Mouse (Mus musculus): ENCODE measurements at regions not wholly inside any gene's neighbourhood (a gene's known extent, or its start where the extent isn't known, plus 50 kb on each side); places are given as distances from the start of the nearest gene placed in this dataset.

DNA sequence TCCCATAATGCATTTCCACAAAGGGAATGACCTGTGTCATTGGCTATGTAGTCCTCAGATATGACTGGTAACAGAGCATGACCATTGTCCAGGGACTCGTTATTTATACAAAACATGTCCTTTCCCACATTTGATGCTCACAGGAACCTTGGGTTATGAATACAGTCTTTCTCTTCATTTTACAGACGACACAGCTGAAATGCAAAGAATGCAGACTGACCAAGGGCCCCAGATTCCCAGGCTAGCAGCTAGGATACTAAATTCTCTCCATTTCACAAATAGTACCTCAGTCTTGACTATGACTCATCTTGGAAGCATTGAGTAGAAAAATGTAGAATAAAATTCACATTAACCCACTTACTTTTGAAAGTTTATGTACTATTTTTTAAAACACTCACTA lies 182.7 kb upstream of the Sox4 start:
- DNase-seq = no peak

DNA sequence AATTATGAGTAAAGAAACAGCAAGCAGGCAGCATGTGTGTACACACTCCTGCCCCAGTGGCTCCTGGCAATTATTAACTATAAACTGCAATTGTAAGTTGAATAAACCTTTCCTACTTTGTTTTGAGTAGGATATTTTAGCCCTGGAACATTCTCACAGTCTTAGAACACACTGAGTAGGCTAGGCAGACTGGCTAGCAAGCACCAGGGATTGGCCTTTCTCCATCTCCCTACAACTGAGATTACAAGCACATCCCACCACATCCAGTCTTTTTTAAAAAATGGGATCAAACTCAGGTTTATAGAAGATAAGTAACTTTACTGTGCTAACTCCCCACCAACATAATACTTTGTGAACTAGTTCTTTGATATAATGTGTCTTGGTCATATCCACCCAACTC lies 174.0 kb upstream of the Sox4 start:
- no peak for DNase-seq

DNA sequence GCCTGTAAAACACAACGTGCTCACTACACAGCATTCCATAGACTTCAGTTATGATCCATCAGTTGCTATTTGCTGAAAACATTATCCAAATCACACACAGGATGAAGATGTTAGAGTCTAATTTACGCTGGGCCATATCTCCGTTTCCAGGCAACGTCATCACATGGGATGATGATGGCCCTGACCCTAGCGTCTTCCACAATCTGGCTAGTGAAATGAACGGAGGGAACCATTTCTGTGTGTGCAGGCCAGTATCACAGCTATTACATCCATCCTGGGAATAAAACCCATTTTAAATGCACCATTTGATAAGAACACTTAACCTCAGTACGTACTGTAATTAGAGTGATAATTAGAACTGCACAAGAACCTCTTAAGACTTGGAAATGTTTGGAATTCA lies 170.0 kb upstream of the Sox4 start:
- no peak for DNase-seq

DNA sequence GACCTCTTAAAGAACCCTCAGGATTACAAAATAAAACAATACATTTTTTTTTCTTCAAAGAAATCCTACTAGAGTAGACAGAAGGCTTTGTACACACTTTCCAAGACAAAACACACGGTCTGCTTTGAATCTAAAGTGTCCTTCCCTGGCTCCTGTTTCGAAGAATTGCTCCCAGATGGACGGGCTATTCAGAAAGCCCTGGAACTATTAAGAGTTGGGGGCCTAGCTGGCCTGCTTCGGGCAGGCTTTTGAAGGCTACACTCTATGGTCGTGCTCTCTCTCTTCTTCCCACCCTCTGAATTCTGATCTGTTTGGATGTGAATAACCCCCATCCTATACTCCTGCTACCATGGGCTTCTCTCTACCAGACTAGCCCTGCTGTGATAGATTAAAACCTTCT lies 167.6 kb upstream of the Sox4 start:
- no peak for DNase-seq

DNA sequence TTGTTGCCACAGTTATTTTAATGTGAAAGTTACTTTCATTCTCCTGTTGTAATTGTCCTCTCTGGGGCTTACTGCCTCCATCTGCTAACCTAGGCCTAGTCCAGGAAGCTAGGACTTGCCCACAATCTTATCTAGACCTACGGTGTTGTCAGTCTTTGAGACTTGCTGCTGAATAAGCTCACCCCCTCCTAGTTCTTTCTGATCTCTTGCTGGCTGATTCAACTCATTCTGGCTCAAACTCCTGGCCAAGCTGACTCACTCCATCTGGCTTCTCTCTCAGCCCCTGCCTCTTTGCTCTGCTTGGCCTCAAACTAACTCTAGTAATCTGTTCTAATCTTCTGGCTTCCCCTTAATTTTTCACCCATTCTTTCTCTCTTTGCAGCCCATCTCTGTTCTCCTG lies 165.8 kb upstream of the Sox4 start:
- DNase-seq = no peak

DNA sequence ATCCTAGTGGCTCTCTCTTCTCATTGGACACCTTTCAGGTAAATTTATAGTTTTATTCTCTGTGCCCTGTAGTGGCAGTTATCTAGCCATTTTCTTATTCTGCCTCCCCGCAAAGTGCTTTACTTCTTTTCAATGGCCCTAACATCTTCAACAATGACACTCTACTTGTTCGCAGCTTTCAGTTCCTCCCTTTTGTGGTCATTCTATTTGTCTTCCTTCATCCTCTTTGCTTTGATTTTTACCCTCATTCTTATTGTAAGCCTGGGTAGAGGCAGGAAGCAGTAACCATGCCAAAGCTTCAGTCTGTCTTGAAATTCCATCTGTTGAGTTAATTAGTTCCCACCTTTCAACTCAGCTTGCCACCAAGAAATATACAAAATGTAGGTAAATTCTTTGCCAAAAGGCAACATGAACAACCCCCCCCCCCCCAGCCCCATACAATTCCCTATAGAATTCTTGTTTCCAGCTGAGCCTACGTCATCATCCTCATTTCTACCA lies 161.5 kb upstream of the Sox4 start:
- no peak for DNase-seq

DNA sequence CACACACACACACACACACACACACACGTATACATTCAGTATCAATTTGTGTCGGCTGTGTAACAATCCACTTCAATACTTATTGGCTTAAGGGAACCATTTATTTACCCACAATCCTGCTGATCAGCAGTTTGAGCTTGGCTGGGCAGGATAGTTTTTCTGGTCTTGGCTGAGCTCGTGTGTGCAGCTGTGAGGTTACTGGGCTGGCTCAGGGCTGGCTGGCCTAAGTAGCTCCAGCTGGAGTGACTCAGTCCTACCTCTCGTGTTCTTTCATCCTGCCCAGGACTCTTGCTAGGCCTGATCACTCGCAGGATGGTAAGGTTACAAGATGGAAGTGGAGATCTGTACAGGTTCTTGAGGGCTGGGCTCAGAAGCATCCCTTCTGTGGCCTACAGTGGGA lies 156.6 kb upstream of the Sox4 start:
- DNase-seq = peak; percentile 4

DNA sequence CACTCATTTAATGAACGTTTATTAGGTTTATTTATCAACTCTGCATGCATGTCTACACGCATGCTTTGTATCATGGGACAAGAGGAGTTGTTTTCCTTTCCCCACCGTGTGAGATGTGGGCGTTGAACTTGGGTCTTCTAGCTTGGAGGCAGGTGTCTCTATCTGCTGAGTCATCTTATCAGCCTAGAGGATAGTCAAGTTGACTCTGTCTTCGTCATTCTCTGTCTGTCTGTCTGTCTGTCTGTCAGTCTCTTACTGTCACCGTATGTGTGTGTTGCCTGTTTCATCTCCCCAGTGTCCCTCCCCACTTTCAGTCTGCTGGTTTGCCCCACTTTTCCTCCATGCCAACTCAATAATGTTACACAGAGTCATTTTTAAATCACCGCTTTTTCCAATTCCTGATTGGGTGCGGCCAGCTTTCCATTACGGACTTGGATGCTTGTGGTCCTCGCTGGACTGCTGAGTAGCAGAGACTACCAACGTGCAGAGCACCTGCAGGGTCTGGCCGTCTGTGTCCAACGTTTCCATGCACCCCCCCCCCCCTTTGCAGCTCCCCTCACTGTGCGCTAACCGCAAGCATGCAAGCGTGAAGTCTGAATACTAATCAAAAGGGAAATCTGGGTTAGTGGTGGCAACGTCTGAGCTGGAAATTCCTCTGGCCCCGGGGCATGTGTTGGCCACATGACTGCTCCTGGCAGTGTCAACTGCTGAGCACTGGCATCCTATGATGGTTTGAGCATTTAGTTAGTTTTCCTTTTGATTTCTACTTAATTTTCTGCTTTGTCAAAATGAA lies 155.7 kb upstream of the Sox4 start:
- DNase-seq = no peak

DNA sequence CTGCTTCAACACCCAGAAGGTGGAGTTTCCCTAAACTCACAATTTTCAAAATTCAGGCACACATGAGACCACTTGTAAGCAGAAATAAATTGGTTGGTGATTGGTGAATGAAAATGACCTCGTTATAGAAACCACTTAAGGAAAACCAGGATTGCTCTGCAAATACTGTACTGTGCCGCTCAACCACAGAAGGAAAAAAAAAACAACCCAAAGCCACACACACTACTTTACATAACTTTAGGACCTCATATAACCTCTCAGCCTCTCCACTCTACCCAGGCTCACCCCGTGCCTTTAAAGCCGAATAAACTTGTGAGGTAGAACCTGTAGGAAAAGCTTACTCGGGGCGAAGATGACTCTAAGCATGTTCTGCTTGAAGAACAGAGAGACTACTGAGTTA lies 154.7 kb upstream of the Sox4 start:
- no peak for DNase-seq

DNA sequence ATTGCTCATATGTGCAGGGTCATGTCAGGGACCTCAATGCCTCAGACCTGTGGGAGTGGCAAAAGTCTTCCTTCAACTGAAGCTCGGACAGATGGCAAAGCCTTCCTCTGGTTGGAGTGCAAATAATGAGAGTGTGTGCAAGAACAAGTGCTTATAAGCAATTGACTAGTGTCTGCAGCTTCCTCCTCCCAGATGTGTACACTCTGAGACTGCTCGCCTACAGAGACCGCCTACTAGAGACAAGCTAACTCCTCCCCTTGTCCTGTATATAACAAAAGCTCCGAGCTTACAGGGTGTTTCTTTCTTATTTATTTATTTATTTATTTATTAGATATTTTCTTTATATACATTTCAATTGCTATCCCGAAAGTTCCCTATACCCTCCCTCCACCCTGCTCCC lies 138.7 kb upstream of the Sox4 start:
- no peak for DNase-seq

DNA sequence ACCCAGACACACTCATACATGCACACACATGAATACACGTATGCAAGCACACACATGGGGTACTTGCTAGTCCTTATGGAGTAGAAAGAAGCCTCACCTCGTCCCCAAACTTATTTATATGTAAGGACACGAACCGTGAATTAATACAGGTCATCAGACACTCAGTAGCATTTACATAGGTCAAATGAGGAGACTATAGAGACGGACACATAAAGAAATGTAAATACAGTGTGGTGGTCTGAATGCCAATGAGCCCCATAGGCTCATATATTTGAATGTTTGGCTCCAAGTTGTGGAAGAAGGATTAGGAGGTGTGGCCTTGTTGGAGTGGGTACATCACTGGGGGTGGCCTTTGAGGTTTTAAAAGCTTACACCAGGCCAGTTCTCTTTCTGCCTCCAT lies 133.3 kb upstream of the Sox4 start:
- no peak for DNase-seq

DNA sequence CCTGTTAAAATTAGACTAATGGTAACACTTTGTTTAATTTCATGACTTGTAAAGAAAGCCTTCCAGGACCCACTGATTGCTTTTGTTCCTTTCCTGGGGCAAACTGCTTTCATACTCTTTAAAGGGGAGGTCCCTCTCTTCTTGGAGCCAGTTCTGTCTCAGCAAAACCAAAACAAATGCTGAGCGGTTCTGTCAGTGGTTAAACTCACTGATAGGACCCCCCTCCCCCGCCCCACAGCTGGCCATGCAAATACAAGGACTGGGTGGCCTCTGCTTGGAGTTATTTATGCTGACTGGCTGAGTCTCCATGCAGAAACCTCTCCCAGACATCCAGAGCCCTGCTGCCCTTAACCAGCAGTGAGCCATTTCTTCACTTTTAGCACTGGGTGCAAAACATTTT lies 127.6 kb upstream of the Sox4 start:
- DNase-seq = no peak

DNA sequence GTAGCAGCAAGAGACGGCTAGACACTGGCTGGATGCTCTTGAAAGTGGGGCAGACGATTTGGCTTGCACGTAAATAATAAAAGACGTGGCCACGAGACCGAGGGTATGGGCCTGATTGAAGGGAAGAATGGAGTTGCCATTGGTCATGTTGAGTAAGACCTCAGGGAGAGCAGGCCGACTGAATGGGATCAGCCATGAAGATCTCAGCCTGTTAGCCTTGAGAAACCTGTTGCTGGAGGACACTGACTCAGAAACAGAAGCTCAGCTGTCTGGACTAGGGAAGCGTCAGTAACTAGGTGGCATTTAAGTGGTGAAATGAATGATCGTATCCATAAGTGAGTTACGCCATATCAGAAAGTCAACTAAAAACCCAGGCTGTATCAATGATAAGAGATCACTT lies 126.3 kb upstream of the Sox4 start:
- peak; percentile 31 for DNase-seq

DNA sequence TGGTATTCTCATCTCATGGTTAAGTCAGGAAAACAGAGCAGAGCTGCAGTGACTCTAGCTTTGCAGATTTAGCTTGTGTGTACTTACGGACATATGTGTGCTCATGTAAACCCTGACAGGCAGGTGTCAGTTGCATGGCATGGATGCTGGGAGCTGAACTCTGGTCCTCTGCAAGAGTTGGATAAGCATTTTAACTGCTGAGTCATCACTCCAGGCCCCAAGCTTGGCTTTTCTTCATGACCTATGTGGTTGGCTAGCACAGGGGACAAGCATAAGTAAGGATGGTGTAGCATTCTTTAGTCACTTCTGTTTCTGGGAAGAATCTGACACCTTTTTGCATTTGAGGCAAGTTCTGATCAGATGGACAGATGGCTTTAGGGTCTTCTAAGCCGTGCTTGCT lies 120.1 kb upstream of the Sox4 start:
- no peak for DNase-seq

DNA sequence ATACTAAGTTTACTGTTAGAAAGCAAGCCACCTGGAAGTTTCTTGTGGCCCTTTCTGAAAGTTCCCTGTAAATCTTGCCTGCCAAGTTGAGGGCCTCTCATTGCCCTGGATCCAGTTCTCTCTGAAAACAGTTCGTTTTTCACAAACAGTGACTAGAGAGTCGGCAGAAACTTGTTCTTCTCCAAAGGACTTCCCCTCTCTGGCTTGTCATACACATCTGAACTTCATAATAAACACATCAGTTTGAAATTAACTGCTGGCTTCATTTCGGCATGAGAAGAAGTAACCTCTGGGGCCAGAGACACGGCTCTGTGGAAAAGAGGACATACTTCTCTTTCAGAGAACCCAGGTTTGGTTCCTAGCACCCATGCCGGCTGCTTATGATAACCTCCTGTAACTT lies 110.4 kb upstream of the Sox4 start:
- no peak for DNase-seq

DNA sequence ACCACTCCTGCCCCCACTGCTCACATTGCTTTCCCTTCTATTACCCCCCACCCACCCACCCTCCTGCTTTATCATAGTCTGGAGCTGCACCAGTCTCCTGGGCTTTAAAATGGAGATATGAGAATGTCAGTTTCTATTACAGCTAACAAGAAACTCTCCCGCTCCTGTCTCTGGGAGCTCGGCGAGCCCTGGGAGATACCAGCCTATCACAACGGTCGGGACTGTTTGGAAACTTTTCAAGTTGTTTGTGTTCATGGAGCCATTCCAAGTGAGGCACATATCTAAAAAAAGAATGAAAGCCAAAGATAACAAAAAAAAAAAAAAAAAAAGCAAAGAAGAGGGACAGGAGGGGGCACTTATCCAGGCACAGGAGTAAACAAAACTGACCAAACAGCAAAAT lies 105.2 kb upstream of the Sox4 start:
- peak; percentile 10 for DNase-seq

DNA sequence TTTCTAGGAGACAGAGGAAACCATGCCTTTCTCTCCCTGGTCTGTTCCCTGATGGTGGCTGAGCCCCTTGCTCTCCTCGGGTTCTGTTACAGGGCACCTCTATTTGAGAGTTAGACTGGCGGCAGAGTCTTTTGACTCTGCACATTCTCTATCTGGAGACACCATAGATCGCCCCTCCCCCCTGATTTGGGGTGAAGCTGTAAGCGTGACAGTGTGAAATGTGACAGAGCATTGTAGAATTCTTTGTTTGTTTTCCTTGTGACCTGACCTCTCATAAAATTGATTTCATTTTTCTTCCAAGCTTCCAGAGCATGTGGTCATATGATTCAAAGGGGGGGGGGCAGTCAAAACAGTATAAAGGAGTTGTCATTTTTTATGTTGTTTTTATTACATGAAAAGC lies 96.2 kb upstream of the Sox4 start:
- no peak for DNase-seq

DNA sequence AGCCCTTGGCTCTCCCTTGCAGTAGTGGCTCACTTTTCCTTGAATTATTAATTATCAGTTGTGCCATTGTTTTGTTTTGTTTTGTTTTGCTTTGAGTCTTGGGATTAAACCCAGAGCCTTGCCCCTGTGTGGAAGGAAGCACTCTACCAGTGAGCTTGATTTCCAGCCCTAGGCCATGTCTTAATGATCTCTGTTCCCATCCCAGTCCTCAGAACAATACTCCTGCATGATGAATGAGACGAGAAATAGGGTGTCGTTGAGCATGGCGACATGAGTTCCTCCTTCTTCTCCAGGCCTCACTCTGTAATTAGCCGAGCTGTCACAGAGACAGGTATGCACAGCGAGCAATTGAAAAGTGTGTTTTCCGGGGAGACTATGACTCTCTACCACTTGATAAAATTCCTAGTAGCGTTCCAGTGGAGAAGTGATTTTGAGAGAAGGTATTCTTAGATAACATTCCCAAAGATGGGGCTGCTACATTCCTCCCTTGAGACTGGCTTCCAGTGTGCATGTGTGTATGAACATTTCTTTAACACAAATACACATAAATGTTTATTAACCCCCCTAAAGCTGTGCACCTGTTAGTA lies 95.6 kb upstream of the Sox4 start:
- DNase-seq = no peak

DNA sequence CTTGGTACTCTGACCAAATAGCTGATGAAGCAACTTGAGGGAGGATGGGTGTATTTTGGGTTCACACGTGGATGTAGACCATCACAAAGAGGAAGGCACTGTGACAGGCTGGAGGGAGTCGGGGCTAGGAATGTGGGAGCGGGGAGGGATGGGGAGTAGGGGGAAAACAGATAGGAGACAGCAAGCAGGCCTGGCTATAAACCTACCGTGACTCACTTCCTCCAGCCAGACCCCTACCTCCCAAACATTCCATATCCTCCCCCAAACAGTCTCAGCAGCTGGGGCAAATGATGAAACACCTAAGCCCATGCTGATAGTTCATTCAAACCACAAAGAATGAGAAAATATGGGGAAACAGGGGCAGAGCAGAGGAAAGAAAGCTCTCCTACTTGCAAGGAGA lies 91.1 kb upstream of the Sox4 start:
- no peak for DNase-seq

DNA sequence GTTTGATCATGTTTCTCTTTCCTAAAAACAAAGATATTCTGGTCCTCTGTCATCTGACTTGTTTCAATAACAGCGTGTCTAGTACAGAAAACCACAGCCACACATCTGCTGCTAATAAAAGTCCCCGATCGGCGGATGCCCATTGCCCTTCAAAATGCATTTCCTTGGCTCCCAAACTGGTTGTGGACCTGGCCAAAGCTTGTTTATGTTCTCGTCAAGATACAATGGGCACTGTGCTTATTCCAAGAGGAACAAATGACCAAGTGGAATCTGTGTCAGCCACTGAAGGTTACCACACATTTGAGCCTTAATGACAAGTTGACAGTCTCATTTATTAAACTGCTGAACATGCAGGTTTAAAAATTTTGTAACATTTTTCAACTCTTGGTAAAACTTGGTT lies 86.8 kb upstream of the Sox4 start:
- DNase-seq = no peak

DNA sequence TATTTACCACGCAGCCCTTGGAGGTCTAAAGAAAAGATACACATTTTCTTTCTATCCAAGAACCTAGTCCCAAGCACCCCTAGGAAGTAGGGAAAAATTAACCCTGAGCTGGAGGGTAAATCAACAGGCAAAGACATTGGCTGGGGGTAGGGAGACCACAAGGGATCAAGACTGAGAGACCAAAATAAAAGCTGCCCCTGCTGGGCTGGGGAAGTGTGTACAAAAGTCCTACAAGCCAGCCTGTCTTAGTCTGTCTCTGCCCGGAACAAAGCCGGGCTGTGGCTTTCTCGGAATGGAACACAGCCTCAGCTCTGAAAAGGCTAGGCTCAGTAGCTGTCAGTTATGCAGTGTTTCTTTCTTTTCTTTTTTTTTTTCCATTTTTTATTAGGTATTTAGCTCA lies 81.4 kb upstream of the Sox4 start:
- no peak for DNase-seq

DNA sequence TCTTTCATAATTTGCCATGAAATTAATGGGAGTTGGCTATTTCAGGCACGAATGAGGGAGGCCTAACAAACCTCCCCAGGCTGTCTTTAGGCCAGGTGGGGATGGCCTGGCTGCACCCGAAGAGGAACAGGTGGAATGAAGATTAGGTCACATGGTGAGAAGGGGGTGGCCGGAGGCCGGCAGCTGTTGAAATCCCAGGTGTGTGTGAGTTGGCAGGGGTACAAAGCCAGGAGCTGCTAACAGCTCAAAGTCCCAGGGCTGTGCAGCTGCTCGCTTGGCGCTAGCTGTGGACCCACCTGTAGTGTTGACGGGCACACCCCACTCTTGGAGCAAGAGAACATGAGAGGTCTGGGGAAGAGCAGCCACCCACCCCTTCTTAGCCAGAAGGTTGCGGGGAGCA lies 80.9 kb upstream of the Sox4 start:
- no peak for DNase-seq

DNA sequence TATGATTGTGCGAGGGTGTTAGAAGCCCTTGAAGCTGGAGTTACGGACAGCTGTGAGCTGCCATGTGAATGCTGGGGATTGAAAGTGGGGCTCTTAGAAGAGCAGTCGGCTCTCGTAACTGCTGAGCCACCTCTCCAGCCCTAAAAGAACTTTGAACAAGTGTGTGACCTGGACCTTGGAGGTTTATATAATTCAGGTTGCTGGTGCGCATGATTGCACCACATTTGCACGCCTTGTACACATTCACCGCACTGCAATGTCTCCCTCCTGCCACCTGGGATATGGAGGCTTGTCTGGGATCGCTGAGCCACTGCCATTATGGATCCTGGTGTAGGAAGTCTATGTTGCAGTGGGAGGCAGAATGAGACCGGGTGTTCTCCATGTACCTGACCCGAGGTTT lies 73.6 kb upstream of the Sox4 start:
- no peak for DNase-seq

DNA sequence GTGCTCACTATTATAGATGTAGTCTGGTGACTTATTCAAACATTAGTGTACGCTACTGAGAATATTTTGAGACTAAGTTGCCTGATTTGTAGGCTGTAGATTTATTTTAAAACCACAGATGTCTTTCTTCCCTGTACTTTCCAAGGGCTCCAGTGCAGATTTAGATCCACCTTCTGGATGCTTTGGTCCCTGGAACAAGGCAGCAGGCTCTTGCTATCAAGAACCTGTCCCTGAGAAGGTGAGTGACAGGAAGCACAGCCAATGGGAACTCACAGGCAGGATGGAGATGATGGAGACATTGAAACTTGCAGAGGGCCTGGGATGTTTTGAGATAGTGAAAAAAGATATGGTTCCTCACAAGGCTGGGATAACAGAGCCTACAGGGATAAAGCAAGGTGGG lies 70.0 kb upstream of the Sox4 start:
- no peak for DNase-seq

DNA sequence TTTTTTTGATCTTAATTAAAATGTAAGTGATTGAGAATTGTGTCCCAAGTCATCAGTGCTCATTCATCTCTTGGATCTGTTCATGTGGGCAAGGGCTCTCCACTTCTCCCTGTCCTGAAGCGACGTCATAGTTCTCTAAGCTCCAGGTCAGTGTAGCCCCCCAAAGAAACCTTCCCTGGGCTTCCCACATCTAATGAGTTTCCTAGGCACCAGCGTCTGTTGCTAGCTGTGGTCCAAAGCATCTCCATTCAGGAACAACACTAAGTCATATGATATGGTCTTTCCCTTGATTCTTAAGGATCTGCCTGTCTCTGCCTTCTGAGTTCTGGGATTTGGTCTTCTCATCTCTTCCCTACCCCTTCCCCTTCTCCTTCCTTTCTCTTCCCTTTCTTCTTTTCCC lies 66.3 kb upstream of the Sox4 start:
- no peak for DNase-seq

Measured in adrenal gland, adult 8-10 months (tissue).